Mouse (Mus musculus): ENCODE results near the gene Gm49711. TPM values are rescaled to one million over a fixed set of nuclear protein-coding genes. Genes with fewer than 3 reads are reported as not detected.

Gm49711 gene
- polyA plus RNA-seq, 1 experiment from 2014 or later: not detected

DNA sequence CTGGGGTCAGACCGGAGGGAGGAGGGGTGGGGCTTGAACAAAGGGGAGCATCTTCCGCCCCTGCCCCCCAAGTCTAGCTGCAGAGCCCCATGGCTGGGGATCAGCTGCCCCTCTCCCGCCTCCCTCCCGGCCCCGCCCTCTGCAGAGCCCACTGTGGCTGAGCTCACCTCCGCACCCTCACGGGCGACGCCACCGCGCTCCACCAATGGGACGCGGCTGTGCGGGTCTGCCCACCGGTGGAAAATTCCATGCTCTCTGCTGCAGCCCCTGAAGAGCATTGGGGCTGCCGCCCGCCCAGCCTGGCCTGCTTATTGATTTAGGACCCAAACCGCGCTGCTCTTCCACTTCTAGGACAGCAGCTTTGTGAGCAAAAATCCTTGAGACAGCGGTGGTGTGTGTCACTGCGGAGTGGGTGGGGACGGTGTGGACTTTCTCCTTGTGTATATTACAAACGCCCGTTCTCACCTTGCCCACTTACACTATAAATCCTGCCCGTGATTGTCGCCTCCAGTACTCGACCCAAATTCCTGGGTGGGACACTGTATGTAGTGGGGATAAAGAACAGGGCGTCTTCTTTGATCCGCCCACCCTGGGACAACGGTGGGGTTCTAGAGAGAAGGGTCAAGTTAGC lies 100.5 kb downstream of the Gm49711 start:
- Histone ChIP-seq H3K36me3 (ENCODE audit: control insufficient read depth, insufficient read depth, low read length) (no peaks in the 10 kb centered on the region), H3K9me3 (ENCODE audit: control insufficient read depth, low read length) (no peaks in the 10 kb centered on the region), H3K4me2 (ENCODE audit: low read length) (peak overlapping the region; percentile 71), H3K4me1 (replicated peaks; ENCODE audit: control insufficient read depth, insufficient read depth, low read length) (peaks cover 15% of the 10 kb centered on the region; the same call in 1 of the 2 replicates), H3K4me3 (ENCODE audit: low read depth, low read length) (peak overlapping the region; percentile 51), H3K27ac (ENCODE audit: low read depth) (peak overlapping the region; percentile 65), H3K27me3 (replicated peaks; ENCODE audit: control insufficient read depth, insufficient read depth, low read length) (no peaks in the 10 kb centered on the region), H3K9ac (ENCODE audit: low read length) (peak overlapping the region; percentile 53)
- DNase-seq (ENCODE audit: low spot score) (peak; percentile 79), ATAC-seq (replicated peaks; ENCODE audit: low FRiP score, low TSS enrichment, low read depth) (peak; percentile 92)
- 2% methylated on average over 29 of the region's 30 CpGs for WGBS

DNA sequence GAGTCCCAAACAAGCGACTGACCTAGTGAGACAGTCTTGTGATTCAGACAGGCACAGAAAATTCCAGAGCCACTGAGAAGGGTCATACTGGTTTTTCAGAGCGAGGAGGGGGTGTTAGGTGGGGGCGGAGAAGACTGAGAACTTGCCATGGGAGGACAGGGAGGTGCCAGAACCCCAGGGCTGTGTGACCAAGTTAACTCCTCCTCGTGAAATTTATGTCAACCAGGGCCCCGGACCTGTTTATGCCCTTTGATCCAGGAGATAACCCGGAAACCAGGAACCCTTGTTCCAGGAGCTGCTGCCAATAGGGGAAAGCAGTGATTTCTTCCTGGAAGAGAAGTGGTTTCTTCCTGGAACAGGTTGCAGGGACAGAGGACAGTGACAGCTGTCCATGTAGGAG lies 101.0 kb downstream of the Gm49711 start:
- H3K27ac ChIP-seq (ENCODE audit: low read depth): peak overlapping the region; percentile 65
- no peaks in the 10 kb centered on the region for H3K36me3 ChIP-seq (ENCODE audit: control insufficient read depth, insufficient read depth, low read length)
- peak overlapping the region; percentile 53 for H3K9ac ChIP-seq (ENCODE audit: low read length)
- ATAC-seq (replicated peaks; ENCODE audit: low FRiP score, low TSS enrichment, low read depth) (0 out of 2 replicates have a peak, but pooled peaks have one; percentile 7), DNase-seq (ENCODE audit: low spot score) (no peak)
- WGBS: 18% methylated on average over 6 of the region's 6 CpGs
- H3K4me1 ChIP-seq (replicated peaks; ENCODE audit: control insufficient read depth, insufficient read depth, low read length): peaks cover 15% of the 10 kb centered on the region; the same call in 1 of the 2 replicates
- H3K27me3 ChIP-seq (replicated peaks; ENCODE audit: control insufficient read depth, insufficient read depth, low read length): no peaks in the 10 kb centered on the region
- H3K4me3 ChIP-seq (ENCODE audit: low read depth, low read length): peak overlapping the region; percentile 51
- peak overlapping the region; percentile 71 for H3K4me2 ChIP-seq (ENCODE audit: low read length)
- H3K9me3 ChIP-seq (ENCODE audit: control insufficient read depth, low read length): no peaks in the 10 kb centered on the region

DNA sequence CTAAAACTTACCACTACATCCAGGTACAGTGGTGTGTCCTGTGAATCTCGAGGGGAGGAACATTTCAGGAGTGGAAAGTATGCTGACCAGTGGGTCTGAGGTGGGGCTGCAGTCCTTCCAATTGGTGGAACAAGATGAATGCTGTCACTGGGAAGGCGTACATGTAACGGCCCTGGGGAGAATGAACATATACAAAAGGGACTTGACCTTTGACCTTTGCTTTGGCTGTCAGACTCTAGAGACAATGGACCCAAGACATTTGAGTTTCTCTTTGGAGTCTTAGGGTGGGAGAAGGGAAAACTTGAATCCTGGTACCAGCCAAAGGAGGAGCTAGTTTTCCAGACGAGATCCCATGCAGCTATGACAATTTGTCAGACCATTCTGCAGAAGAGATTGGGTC lies 104.2 kb downstream of the Gm49711 start:
- WGBS: 65% methylated on average over 4 of the region's 4 CpGs
- no peaks in the 10 kb centered on the region for H3K36me3 ChIP-seq (ENCODE audit: control insufficient read depth, insufficient read depth, low read length)
- no peak for DNase-seq (ENCODE audit: low spot score)
- no peaks in the 10 kb centered on the region for H3K9me3 ChIP-seq (ENCODE audit: control insufficient read depth, low read length)
- no peak overlapping the region for H3K9ac ChIP-seq (ENCODE audit: low read length)
- no peak overlapping the region for H3K27ac ChIP-seq (ENCODE audit: low read depth)
- H3K4me1 ChIP-seq (replicated peaks; ENCODE audit: control insufficient read depth, insufficient read depth, low read length): peaks cover 15% of the 10 kb centered on the region; the same call in 1 of the 2 replicates
- no peak overlapping the region for H3K4me3 ChIP-seq (ENCODE audit: low read depth, low read length)
- H3K4me2 ChIP-seq (ENCODE audit: low read length): no peak overlapping the region
- no peak for ATAC-seq (replicated peaks; ENCODE audit: low FRiP score, low TSS enrichment, low read depth)
- no peaks in the 10 kb centered on the region for H3K27me3 ChIP-seq (replicated peaks; ENCODE audit: control insufficient read depth, insufficient read depth, low read length)

DNA sequence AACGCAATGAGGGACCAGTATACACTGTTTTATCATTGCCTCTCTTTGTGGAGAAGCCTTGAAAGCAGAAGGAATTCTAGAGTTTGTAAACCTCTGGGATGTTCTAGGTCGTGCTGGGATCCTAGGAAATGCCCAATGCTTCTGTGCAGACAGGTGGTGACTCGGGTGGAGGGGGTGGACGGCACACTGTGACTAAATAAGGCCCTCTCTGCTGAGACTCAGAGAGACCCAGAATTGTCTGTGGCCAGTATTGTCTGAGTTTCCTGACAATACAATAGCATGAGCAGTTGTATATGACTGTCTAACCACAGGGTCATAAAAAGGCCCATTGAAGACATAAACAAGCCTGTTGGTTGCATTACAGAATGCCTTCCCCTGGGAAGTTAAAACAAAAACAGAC lies 105.4 kb downstream of the Gm49711 start:
- Histone ChIP-seq H3K4me1 (replicated peaks; ENCODE audit: control insufficient read depth, insufficient read depth, low read length) (peaks cover 6% of the 10 kb centered on the region; the same call in 1 of the 2 replicates), H3K9ac (ENCODE audit: low read length) (no peak overlapping the region), H3K36me3 (ENCODE audit: control insufficient read depth, insufficient read depth, low read length) (no peaks in the 10 kb centered on the region), H3K4me2 (ENCODE audit: low read length) (no peak overlapping the region), H3K27me3 (replicated peaks; ENCODE audit: control insufficient read depth, insufficient read depth, low read length) (no peaks in the 10 kb centered on the region), H3K9me3 (ENCODE audit: control insufficient read depth, low read length) (no peaks in the 10 kb centered on the region), H3K27ac (ENCODE audit: low read depth) (no peak overlapping the region), H3K4me3 (ENCODE audit: low read depth, low read length) (no peak overlapping the region)
- WGBS: 67% methylated on average over 4 of the region's 4 CpGs
- no peak for ATAC-seq (replicated peaks; ENCODE audit: low FRiP score, low TSS enrichment, low read depth)
- no peak for DNase-seq (ENCODE audit: low spot score)

DNA sequence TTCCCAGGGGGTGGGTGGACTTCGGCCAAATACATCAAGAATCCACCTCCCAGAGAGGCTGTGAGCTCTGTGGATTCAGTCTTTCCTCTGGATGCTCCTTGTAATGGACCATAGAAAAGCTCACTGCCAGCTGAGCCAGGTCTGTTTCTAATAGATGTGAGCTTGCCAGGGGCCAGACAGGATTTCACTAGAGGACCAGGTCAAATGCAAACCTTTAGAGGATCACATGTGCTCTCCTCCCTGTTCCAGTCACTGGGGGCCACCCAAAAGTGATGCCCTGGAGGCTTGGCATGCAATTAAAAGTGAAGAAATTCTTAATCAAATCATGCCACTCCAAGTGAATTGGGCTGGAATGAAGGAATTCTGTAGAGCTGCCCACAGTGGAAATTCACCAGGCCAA lies 117.9 kb downstream of the Gm49711 start:
- Histone ChIP-seq H3K4me1 (replicated peaks; ENCODE audit: control insufficient read depth, insufficient read depth, low read length) (no peaks in the 10 kb centered on the region), H3K27ac (ENCODE audit: low read depth) (no peak overlapping the region), H3K4me2 (ENCODE audit: low read length) (no peak overlapping the region), H3K36me3 (ENCODE audit: control insufficient read depth, insufficient read depth, low read length) (no peaks in the 10 kb centered on the region), H3K9ac (ENCODE audit: low read length) (no peak overlapping the region), H3K9me3 (ENCODE audit: control insufficient read depth, low read length) (no peaks in the 10 kb centered on the region), H3K27me3 (replicated peaks; ENCODE audit: control insufficient read depth, insufficient read depth, low read length) (no peaks in the 10 kb centered on the region), H3K4me3 (ENCODE audit: low read depth, low read length) (no peak overlapping the region)
- no peak for ATAC-seq (replicated peaks; ENCODE audit: low FRiP score, low TSS enrichment, low read depth)
- WGBS: 92% methylated on average over 1 of the region's 1 CpGs
- DNase-seq (ENCODE audit: low spot score): no peak

DNA sequence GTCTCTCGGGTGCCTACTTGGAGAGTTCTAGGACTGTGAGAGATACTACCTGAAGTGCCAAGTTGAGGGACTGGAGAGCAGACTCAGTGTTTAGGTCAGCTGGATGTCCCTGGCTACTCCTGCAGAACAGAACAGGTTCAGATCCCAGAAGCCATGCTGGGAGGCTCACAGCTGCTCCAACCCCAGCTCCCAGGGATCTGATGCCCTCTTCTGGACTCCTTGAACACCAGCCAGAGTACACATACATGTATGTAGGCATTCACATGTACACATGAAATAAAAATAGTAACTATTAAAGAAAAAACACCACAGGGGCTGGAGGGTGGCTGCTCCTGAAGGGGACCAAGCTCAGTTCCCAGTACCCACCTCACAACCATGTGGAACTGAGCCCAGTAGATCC lies 119.6 kb downstream of the Gm49711 start:
- 97% methylated on average over 1 of the region's 1 CpGs for WGBS
- Histone ChIP-seq H3K4me3 (ENCODE audit: low read depth, low read length) (no peak overlapping the region), H3K4me1 (replicated peaks; ENCODE audit: control insufficient read depth, insufficient read depth, low read length) (no peaks in the 10 kb centered on the region), H3K4me2 (ENCODE audit: low read length) (no peak overlapping the region), H3K27me3 (replicated peaks; ENCODE audit: control insufficient read depth, insufficient read depth, low read length) (no peaks in the 10 kb centered on the region), H3K36me3 (ENCODE audit: control insufficient read depth, insufficient read depth, low read length) (no peaks in the 10 kb centered on the region), H3K9ac (ENCODE audit: low read length) (no peak overlapping the region), H3K27ac (ENCODE audit: low read depth) (no peak overlapping the region), H3K9me3 (ENCODE audit: control insufficient read depth, low read length) (no peaks in the 10 kb centered on the region)
- ATAC-seq (replicated peaks; ENCODE audit: low FRiP score, low TSS enrichment, low read depth) (no peak), DNase-seq (ENCODE audit: low spot score) (no peak)

DNA sequence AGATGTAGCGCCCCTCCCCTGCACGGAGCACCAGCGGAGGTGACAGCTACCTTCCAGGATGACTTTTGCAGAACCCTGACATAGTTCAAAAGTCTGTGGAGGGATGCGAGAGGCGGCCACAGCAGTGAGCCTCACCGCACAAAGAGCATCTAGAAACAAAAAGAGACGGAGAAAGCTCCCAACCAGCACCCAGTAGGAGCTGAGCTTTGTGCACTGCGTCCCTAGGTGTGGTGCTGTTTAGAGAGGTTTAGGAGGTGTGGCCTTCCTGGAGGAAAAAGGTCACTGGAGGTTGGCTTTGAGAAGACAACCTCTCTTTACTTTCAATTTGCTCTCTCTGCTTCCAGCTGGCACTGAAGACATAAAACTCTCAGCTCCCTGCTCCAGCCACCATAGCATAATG lies 121.2 kb downstream of the Gm49711 start:
- Histone ChIP-seq H3K27me3 (replicated peaks; ENCODE audit: control insufficient read depth, insufficient read depth, low read length) (no peaks in the 10 kb centered on the region), H3K9ac (ENCODE audit: low read length) (no peak overlapping the region), H3K36me3 (ENCODE audit: control insufficient read depth, insufficient read depth, low read length) (no peaks in the 10 kb centered on the region), H3K4me3 (ENCODE audit: low read depth, low read length) (no peak overlapping the region), H3K4me1 (replicated peaks; ENCODE audit: control insufficient read depth, insufficient read depth, low read length) (no peaks in the 10 kb centered on the region), H3K4me2 (ENCODE audit: low read length) (no peak overlapping the region), H3K27ac (ENCODE audit: low read depth) (no peak overlapping the region), H3K9me3 (ENCODE audit: control insufficient read depth, low read length) (no peaks in the 10 kb centered on the region)
- DNase-seq (ENCODE audit: low spot score): no peak
- WGBS: 78% methylated on average over 8 of the region's 8 CpGs
- ATAC-seq (replicated peaks; ENCODE audit: low FRiP score, low TSS enrichment, low read depth): no peak

DNA sequence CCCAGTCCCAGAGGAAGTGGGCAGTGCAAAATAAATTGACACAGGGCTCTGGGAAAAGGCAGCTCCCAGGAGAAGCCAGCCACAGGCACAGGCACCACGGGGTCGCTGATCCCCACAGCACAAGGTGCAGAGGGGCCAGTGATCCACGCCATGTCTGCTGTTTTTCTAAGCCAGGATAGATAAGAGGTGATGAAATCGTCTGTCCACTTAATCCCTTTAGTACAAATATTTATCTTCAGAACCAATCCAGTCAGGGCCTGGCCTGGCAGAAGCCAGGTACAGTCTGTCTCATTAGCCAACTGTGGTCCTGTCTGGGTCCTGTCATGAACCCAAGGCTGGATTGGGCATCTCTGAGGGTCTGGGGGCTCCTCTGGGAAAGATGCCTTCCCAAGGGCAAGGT lies 125.4 kb downstream of the Gm49711 start:
- WGBS: 19% methylated on average over 4 of the region's 4 CpGs
- ATAC-seq (replicated peaks; ENCODE audit: low FRiP score, low TSS enrichment, low read depth) (no peak), DNase-seq (ENCODE audit: low spot score) (no peak)
- Histone ChIP-seq H3K4me1 (replicated peaks; ENCODE audit: control insufficient read depth, insufficient read depth, low read length) (no peaks in the 10 kb centered on the region), H3K36me3 (ENCODE audit: control insufficient read depth, insufficient read depth, low read length) (no peaks in the 10 kb centered on the region), H3K27me3 (replicated peaks; ENCODE audit: control insufficient read depth, insufficient read depth, low read length) (no peaks in the 10 kb centered on the region), H3K4me2 (ENCODE audit: low read length) (no peak overlapping the region), H3K9ac (ENCODE audit: low read length) (no peak overlapping the region), H3K9me3 (ENCODE audit: control insufficient read depth, low read length) (no peaks in the 10 kb centered on the region), H3K27ac (ENCODE audit: low read depth) (no peak overlapping the region), H3K4me3 (ENCODE audit: low read depth, low read length) (no peak overlapping the region)

DNA sequence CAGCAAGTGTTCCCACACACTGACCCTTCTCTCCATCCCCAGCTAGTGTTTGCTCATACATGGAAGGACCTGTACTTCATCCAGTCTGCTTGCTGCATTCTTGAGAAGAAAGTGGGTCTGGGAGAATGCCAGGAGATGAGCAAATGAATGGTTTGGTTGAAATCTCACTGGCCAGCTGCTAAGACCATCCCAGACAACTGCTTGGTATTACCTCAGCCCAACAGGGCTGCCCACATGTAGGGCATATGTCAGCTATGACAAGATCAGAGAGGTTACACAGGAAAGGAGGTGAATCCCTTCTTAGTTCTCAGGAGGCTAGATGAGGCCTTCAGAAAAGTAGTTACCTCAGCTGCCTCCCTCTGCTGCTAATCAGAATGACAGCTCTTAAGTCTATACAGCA lies 132.5 kb downstream of the Gm49711 start:
- Histone ChIP-seq H3K9me3 (ENCODE audit: control insufficient read depth, low read length) (peaks cover 5% of the 10 kb centered on the region; the same call in 1 of the 2 replicates), H3K4me3 (ENCODE audit: low read depth, low read length) (no peak overlapping the region), H3K36me3 (ENCODE audit: control insufficient read depth, insufficient read depth, low read length) (no peaks in the 10 kb centered on the region), H3K27ac (ENCODE audit: low read depth) (no peak overlapping the region), H3K27me3 (replicated peaks; ENCODE audit: control insufficient read depth, insufficient read depth, low read length) (no peaks in the 10 kb centered on the region), H3K9ac (ENCODE audit: low read length) (no peak overlapping the region), H3K4me1 (replicated peaks; ENCODE audit: control insufficient read depth, insufficient read depth, low read length) (no peaks in the 10 kb centered on the region), H3K4me2 (ENCODE audit: low read length) (no peak overlapping the region)
- no peak for DNase-seq (ENCODE audit: low spot score)
- ATAC-seq (replicated peaks; ENCODE audit: low FRiP score, low TSS enrichment, low read depth): no peak
